Mouse (Mus musculus) mouse embryonic stem cell (cell line): ENCODE data around the gene Syt1.

Source experiments
- in situ Hi-C, 2 experiments: fragments of 300-500 bp; cut with MboI; formaldehyde crosslinking; loops; 1 replicate in 1 of 2; 3 replicates in 1 of 2; pipeline ENCODE4 v1.14.3; 2019 to 2020; ENCODE audit warnings: low sequenced_read_pairs in 2 of 2, low pct_unique_long_range_greater_than_20kb in 1 of 2, mixed read lengths in 1 of 2; ENCODE audit not compliant: unreplicated experiment in 1 of 2

The Syt1 gene

GRCm38 (mm10) chr10:109010241-109011193 is at the start of gene Syt1:
Gene Syt1 (minus strand): TSS chr10:109010982.
- in situ Hi-C loops, result no loop called here

- in situ Hi-C loops, result no loop called here
Observed at GRCm38 (mm10) chr10:109056500-109056899, 45.7 kb upstream of the Syt1 start.

GRCm38 (mm10) chr10:109047537-109047936 is 36.8 kb upstream of the Syt1 start:
- in situ Hi-C loops, result no loop called here

- in situ Hi-C loops, result no loop called here
Observed at GRCm38 (mm10) chr10:109046988-109047387, 36.2 kb upstream of the Syt1 start.

GRCm38 (mm10) chr10:109011226-109012165 is 714 bp upstream of the Syt1 start:
- in situ Hi-C loops, result no loop called here

- in situ Hi-C loops, result no loop called here
Observed at GRCm38 (mm10) chr10:109009831-109010230, 951 bp downstream of the Syt1 start.

- in situ Hi-C loops, result no loop called here
Observed at GRCm38 (mm10) chr10:109008456-109008855, 2.3 kb downstream of the Syt1 start.

- in situ Hi-C loops, result no loop called here
Observed at GRCm38 (mm10) chr10:109003482-109003881, 7.3 kb downstream of the Syt1 start.

GRCm38 (mm10) chr10:108987250-108987649 is 23.5 kb downstream of the Syt1 start:
- in situ Hi-C loops, result no loop called here

- in situ Hi-C loops, result no loop called here
Observed at GRCm38 (mm10) chr10:108979660-108980059, 31.1 kb downstream of the Syt1 start.

- in situ Hi-C loops, result no loop called here
Observed at GRCm38 (mm10) chr10:108954952-108955351, 55.8 kb downstream of the Syt1 start.

- in situ Hi-C loops, result no loop called here
Observed at GRCm38 (mm10) chr10:108952182-108952581, 58.6 kb downstream of the Syt1 start.

- in situ Hi-C loops, result no loop called here
Observed at GRCm38 (mm10) chr10:108936838-108937430, 73.8 kb downstream of the Syt1 start.

GRCm38 (mm10) chr10:108930299-108930698 is 80.5 kb downstream of the Syt1 start:
- in situ Hi-C loops, result no loop called here

- in situ Hi-C loops, result no loop called here
Observed at GRCm38 (mm10) chr10:108929676-108930075, 81.1 kb downstream of the Syt1 start.

GRCm38 (mm10) chr10:108905264-108905663 is 105.5 kb downstream of the Syt1 start:
- in situ Hi-C loops, result no loop called here

GRCm38 (mm10) chr10:108904371-108904770 is 106.4 kb downstream of the Syt1 start:
- in situ Hi-C loops, result no loop called here

- in situ Hi-C loops, result no loop called here
Observed at GRCm38 (mm10) chr10:108896529-108896928, 114.3 kb downstream of the Syt1 start.

GRCm38 (mm10) chr10:108893288-108893687 is 117.5 kb downstream of the Syt1 start:
- in situ Hi-C loops, result no loop called here
